Mouse (Mus musculus) intestine, embryonic 15.5 days (tissue): ENCODE data around the gene Synpo2l. TPM values are rescaled to one million over a fixed set of nuclear protein-coding genes. Genes with fewer than 3 reads are reported as not detected.

Experiments
- ATAC-seq: fragments of 200-750 bp; cut with Nextera tagmentation; 2 replicates; pipeline ENCODE4 v1.8.0; 2017; ENCODE audit warnings: moderate TSS enrichment, moderate library complexity
- H3K27ac ChIP-seq: fragments of 300-500 bp; sonication (generic); 2 replicates; pipeline ENCODE4 v1.5.1; 2015; ENCODE audit warnings: mild to moderate bottlenecking, inconsistent platforms
- H3K27me3 ChIP-seq: fragments of 300-500 bp; sonication (generic); replicated peaks from 2 replicates; pipeline ENCODE4 v1.6.1; 2015; ENCODE audit warnings: inconsistent platforms
- H3K36me3 ChIP-seq: fragments of 300-500 bp; sonication (generic); 2 replicates; pipeline ENCODE4 v1.6.1; 2015; ENCODE audit warnings: inconsistent platforms
- H3K4me1 ChIP-seq: fragments of 300-500 bp; sonication (generic); replicated peaks from 2 replicates; pipeline ENCODE4 v1.6.1; 2015; ENCODE audit warnings: inconsistent platforms
- H3K4me2 ChIP-seq: fragments of 300-500 bp; sonication (generic); replicated peaks from 2 replicates; pipeline ENCODE4 v1.6.1; 2015; ENCODE audit warnings: mild to moderate bottlenecking, inconsistent platforms
- H3K4me3 ChIP-seq: fragments of 300-500 bp; sonication (generic); replicated peaks from 2 replicates; pipeline ENCODE4 v1.5.1; 2015; ENCODE audit warnings: inconsistent platforms
- H3K9ac ChIP-seq: fragments of 300-500 bp; sonication (generic); 2 replicates; pipeline ENCODE4 v1.6.1; 2015; ENCODE audit warnings: inconsistent platforms
- H3K9me3 ChIP-seq: fragments of 300-500 bp; sonication (generic); 2 replicates; pipeline ENCODE4 v1.6.1; 2016; ENCODE audit warnings: inconsistent platforms
- WGBS: fragments of 180-500 bp; shearing (Covaris S2); methylation state at CpG from one replicate; pipeline ENCODE4 v1.1.7; 2015; 5-methylcytosine and 5-hydroxymethylcytosine counted together
- polyA plus RNA-seq: library from polyadenylated mRNA; unstranded; fragments of >200 nt; fragmentation: Nextera tagmentation; extraction: Ambion mirVana; gene quantifications from 2 replicates; pipeline ENCODE4 v1.2.1, GENCODE M21; 2015

Gene Synpo2l
- polyA plus RNA-seq, 1 experiment from 2014 or later, result 0.52 TPM

DNA sequence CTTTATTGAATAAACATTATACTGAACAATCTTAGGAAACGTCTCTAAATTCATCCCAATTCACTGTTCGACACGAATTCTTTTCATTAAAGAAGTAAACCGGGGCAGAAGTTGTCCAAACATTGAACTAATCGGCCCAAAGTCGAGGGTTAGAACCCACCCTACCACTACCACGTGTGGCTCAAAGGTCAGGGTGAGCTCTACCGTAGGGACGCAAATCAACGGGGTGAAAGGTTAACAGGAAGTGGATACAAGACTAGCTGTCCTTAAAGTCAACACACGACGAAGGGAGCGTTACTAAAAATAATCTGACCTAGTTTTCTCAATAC, 5.5 kb upstream of the Synpo2l start:
- no peaks in the 10 kb centered on the region for H3K27me3 ChIP-seq
- peak overlapping the region; percentile 60 for H3K4me2 ChIP-seq
- peaks cover 12% of the 10 kb centered on the region for H3K36me3 ChIP-seq
- 0 out of 2 replicates have a peak, but pooled peaks cover 8% of the 10 kb centered on the region for H3K4me1 ChIP-seq
- no peaks in the 10 kb centered on the region for H3K9me3 ChIP-seq
- H3K4me3 ChIP-seq, result peak overlapping the region; percentile 80
- WGBS, result 9% methylated on average over 13 of the region's 13 CpGs
- no peak overlapping the region for H3K9ac ChIP-seq
- H3K27ac ChIP-seq, result peak overlapping the region; percentile 97
- ATAC-seq, result peak; percentile 83

DNA sequence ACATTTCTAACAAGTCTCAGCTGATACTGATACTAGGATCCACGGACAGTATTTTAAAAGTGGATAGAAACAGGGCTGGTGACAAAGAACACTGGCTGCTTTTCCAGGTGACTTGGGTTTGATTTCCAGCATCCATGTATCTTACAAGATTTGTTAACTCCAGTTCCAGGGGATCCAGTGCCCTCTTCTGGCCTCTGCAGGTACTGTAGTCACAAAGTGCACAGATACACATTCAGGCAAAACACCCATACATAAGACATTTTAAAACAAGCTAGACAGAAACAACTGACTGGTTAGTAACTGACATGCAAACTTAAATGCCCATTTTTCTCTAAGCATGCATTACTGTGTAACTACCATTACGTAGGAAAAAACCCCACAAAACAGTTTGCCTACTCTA, 4.8 kb upstream of the Synpo2l start:
- H3K36me3 ChIP-seq, result peaks cover 10% of the 10 kb centered on the region

DNA sequence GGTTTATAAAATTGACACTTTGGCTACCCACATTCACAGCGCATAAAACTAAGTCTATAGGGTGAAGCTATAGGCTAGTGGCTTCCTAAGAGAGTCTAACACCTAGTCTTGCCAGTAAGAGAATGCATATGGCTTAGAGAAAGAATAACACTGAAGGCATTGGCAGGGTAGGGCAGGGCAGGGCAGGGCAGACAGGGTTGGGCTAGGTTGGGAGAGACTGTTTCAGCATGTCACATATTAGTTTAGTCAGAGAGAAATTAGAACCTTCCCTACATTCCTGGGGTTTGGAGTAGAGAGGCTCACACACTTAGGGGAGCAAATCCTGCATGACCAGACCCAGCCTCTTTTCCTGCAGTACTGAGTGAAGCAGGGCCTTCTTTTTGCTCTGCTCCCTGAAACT, 685 bp downstream of the Synpo2l start:
- ATAC-seq, result no peak
- Histone ChIP-seq H3K9ac (no peak overlapping the region), H3K9me3 (no peaks in the 10 kb centered on the region), H3K36me3 (no peaks in the 10 kb centered on the region), H3K4me3 (no peak overlapping the region), H3K4me2 (no peak overlapping the region), H3K27me3 (no peaks in the 10 kb centered on the region), H3K27ac (no peak overlapping the region), H3K4me1 (peaks cover 3% of the 10 kb centered on the region; the same call in 1 of the 2 replicates)
- WGBS, result 62% methylated on average over 1 of the region's 1 CpGs

More for the DNA sequence above, 4.8 kb upstream of the Synpo2l start:
- no peak overlapping the region for H3K9ac ChIP-seq
- 89% methylated on average over 2 of the region's 2 CpGs for WGBS
- no peak for ATAC-seq
- H3K4me3 ChIP-seq, result no peak overlapping the region
- H3K27ac ChIP-seq, result no peak overlapping the region
- H3K27me3 ChIP-seq, result no peaks in the 10 kb centered on the region
- H3K4me1 ChIP-seq, result 0 out of 2 replicates have a peak, but pooled peaks cover 10% of the 10 kb centered on the region
- no peaks in the 10 kb centered on the region for H3K9me3 ChIP-seq
- no peak overlapping the region for H3K4me2 ChIP-seq

DNA sequence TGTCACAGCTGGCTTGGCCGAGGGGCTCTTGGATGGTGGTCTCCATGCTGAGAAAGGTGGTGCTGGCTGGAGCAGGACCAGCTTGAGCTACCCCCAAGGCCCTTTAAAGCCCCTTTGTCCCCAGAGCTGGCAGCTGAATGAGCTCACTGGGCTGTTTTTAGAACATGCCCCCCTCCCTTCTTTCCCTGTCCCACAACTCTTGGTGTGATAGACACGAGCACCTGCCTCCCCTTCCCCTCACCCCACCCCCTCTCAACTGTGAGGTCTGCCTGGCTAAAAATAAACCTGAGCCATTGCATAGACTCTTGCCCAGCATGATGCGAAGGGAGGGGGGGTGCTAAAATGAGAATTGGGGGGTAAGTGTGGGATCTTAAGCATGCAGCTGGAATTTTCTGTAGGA, 3.7 kb downstream of the Synpo2l start:
- no peak for ATAC-seq
- H3K4me2 ChIP-seq, result no peak overlapping the region
- WGBS, result 58% methylated on average over 3 of the region's 3 CpGs
- no peaks in the 10 kb centered on the region for H3K27me3 ChIP-seq
- H3K4me1 ChIP-seq, result peaks cover 19% of the 10 kb centered on the region; the same call in 1 of the 2 replicates
- H3K9me3 ChIP-seq, result no peaks in the 10 kb centered on the region
- H3K4me3 ChIP-seq, result no peak overlapping the region
- H3K27ac ChIP-seq, result no peak overlapping the region
- no peak overlapping the region for H3K9ac ChIP-seq
- no peaks in the 10 kb centered on the region for H3K36me3 ChIP-seq

DNA sequence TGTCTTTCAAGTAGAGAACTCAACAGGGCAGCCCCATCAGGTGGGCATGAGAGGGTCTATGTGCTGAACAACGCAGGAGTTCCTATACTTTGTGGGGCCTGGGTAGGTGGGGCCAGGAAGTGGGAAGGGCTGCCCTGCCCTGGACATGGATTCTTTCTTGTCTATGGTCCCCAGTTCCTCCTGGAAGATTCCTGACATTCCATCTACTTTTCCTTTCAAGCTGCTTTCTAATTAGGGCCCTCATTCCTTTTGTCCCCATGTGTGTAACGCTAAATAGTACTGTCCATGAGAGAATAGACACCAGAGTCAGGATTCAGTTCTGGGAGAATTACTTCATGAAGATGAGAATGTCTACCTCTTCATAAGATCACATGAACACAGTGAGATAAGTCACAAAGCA, 4.6 kb downstream of the Synpo2l start:
- no peak overlapping the region for H3K9ac ChIP-seq
- H3K36me3 ChIP-seq, result no peaks in the 10 kb centered on the region
- no peak overlapping the region for H3K4me2 ChIP-seq
- H3K9me3 ChIP-seq, result no peaks in the 10 kb centered on the region
- H3K27me3 ChIP-seq, result no peaks in the 10 kb centered on the region
- no peak overlapping the region for H3K27ac ChIP-seq
- H3K4me1 ChIP-seq, result peaks cover 19% of the 10 kb centered on the region; the same call in 1 of the 2 replicates
- H3K4me3 ChIP-seq, result no peak overlapping the region
- 63% methylated on average over 2 of the region's 2 CpGs for WGBS
- no peak for ATAC-seq

DNA sequence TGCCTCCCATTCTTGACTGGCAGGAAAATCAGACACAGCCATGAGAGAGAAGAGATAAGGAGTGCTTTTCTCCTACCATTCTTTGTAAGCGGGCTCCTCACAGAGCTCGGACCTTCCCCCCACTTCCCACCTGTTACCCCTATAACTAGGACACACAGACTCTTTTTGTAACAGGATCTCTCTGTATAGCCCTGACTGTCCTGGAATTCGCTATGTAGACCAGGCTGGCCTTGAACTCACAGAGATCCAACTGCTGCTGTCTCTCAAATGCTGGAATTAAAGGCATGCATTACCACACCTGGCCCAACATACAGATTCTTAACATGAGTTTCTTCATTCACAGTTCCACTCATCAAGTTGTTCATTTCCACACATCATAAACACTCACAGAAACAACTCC, 5.4 kb downstream of the Synpo2l start:
- H3K27ac ChIP-seq, result no peak overlapping the region
- ATAC-seq, result no peak
- H3K36me3 ChIP-seq, result no peaks in the 10 kb centered on the region
- no peak overlapping the region for H3K4me3 ChIP-seq
- WGBS, result 96% methylated on average over 3 of the region's 3 CpGs
- no peaks in the 10 kb centered on the region for H3K9me3 ChIP-seq
- H3K4me1 ChIP-seq, result peaks cover 17% of the 10 kb centered on the region; the same call in 1 of the 2 replicates
- no peak overlapping the region for H3K9ac ChIP-seq
- peak overlapping the region; percentile 95; the same call in 1 of the 2 replicates for H3K4me2 ChIP-seq
- no peaks in the 10 kb centered on the region for H3K27me3 ChIP-seq

DNA sequence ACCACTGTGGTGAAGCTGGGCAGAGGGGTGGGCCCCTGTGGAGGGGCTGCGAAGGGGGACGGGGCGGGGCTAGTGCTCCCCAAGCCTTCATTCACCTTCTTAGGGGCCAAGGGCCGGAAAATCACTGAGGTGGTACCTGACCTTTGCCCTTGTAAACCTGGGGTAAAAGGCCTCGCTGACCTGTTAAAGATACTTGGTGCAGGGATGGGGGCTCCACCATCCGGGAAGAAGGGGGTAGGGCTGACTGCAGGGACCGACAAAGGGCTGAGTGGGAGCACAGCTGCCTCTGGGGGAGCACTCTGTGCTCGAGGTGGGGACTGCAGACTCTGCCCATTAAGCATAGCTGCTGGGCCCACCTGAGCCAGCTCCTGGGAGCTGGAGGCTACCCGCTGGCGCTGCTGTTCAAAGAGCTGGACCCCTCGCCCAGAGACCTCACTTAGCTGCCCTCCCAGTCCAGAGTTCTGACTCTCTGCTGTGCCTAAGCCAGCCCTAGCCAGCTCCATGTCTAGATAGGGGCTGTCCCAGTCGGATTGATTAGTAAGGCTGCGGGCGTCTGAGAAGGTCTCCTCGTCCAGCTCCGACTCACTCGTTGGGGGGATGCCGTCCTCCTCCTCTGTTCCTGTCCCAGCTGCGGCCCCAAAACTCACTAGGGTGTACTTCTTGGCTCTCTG, 6.4 kb downstream of the Synpo2l start:
- Histone ChIP-seq H3K4me2 (peak overlapping the region; percentile 95), H3K4me3 (peak overlapping the region; percentile 67), H3K27ac (peak overlapping the region; percentile 89), H3K36me3 (no peaks in the 10 kb centered on the region), H3K9me3 (no peaks in the 10 kb centered on the region), H3K27me3 (no peaks in the 10 kb centered on the region), H3K4me1 (peaks cover 17% of the 10 kb centered on the region; the same call in 1 of the 2 replicates), H3K9ac (peak overlapping the region; percentile 78)
- ATAC-seq, result peak; percentile 36
- 16% methylated on average over 19 of the region's 19 CpGs for WGBS

DNA sequence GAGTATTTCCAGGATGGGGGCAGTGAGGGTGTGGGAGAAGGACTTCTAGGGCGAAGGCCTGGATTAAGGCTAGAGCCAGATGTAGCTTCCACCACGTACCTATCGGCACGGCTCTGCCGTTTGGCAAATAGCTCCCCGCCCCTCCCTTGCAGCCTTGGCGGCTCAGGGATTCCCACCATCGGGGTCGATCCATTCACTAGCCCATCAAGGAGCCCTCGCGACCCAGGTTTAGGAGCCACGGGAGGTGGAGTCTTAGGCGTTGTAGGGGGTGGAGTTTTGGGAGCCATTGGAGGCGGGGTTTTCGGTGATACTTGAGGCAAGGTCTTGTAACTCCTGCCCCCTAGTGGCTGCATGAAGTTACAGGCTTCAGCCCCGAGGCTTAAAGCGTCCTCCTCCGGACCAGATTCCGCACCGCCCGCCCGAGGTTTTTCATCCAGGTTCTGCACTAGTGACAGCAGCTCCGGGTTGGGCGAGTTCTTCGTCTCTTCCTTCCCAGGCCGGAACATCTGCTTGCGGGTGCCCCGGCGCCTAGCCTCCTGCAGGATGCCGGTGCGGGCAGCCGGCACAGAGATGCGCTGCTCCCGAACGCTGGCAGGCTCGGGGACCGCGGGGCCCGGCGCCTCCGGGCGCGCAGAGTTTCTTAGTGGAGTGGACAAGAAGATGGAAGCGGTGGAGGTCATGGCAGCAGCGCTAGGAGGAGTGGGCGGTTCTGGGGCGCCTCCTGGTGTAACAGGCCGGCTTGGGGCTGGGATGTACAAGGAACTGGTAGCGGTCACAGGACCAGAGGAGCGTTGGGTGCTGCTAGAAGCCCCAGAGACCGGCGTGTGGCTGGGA, 7.1 kb downstream of the Synpo2l start:
- Histone ChIP-seq H3K4me3 (peak overlapping the region; percentile 67), H3K4me2 (peak overlapping the region; percentile 95), H3K4me1 (peaks cover 17% of the 10 kb centered on the region; the same call in 1 of the 2 replicates), H3K27me3 (no peaks in the 10 kb centered on the region), H3K9me3 (no peaks in the 10 kb centered on the region), H3K36me3 (no peaks in the 10 kb centered on the region), H3K27ac (peak overlapping the region; percentile 89), H3K9ac (peak overlapping the region; percentile 78)
- WGBS, result 2% methylated on average over 52 of the region's 52 CpGs
- ATAC-seq, result peak; percentile 95

DNA sequence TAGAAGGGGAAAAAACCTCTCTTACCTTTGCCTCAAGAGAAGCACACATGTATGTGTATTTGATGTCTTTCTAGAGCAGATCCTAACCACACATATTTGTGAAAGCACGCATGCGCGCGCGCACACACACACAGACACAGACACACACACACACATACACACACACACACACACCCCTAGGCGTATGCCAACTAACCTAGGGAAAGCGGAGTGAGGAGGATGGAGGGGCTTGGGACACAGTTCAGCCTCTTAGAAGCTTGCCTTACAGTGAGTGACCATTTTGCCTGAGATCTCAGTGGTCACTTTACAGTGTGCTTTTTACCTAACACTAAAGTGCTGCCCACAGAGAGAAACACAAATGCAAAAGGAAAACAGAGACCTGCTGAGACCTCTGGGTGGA, 8.5 kb downstream of the Synpo2l start:
- Histone ChIP-seq H3K27me3 (0 out of 2 replicates have a peak, but pooled peaks cover 2% of the 10 kb centered on the region), H3K4me2 (no peak overlapping the region), H3K9me3 (no peaks in the 10 kb centered on the region), H3K9ac (no peak overlapping the region), H3K4me3 (no peak overlapping the region), H3K4me1 (peaks cover 17% of the 10 kb centered on the region; the same call in 1 of the 2 replicates), H3K36me3 (no peaks in the 10 kb centered on the region), H3K27ac (no peak overlapping the region)
- ATAC-seq, result no peak
- 95% methylated on average over 7 of the region's 7 CpGs for WGBS

DNA sequence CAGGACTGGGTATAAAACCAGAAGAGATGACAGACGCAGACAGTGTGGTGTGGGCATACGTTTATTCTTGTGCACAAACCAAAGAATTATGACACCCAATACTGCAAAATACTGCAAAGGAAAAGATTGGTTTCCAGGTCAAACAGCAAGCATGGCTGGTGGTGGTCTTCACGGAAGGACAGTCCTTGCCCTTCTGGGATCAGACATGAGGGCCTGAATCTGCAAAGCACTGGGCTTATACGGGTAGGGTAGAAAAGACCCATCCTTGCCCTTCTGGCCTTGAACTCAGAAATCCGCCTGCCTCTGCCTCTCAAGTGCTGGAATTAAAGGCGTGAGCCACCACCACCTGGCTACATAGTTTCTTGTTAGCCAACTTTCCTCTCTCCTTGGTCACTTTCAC, 9.3 kb downstream of the Synpo2l start:
- Histone ChIP-seq H3K9me3 (no peaks in the 10 kb centered on the region), H3K9ac (no peak overlapping the region), H3K4me2 (no peak overlapping the region), H3K4me3 (no peak overlapping the region), H3K27me3 (0 out of 2 replicates have a peak, but pooled peaks cover 2% of the 10 kb centered on the region), H3K36me3 (no peaks in the 10 kb centered on the region), H3K27ac (no peak overlapping the region), H3K4me1 (peaks cover 17% of the 10 kb centered on the region; the same call in 1 of the 2 replicates)
- no peak for ATAC-seq
- WGBS, result 86% methylated on average over 6 of the region's 6 CpGs

DNA sequence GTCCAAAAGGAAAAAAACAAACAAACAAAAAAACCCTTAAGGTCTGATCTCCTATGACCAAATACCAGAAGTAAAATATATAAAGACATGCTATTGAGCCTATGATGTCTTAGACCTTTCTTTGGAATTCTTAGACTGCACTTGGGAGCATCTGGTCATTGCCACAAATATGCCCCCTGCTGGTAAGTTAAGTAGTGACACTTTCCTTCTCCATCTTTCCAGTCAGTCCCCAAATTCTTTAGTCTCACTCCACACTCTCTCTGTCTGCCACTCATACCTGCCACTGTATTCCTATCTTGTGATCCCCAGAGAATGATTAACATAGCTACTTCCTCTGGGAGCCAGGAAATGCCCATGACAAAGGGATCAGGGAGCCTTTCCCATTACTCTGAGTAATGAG, 9.8 kb downstream of the Synpo2l start:
- ATAC-seq, result no peak
- Histone ChIP-seq H3K27ac (no peak overlapping the region), H3K9ac (no peak overlapping the region), H3K27me3 (0 out of 2 replicates have a peak, but pooled peaks cover 2% of the 10 kb centered on the region), H3K4me3 (no peak overlapping the region), H3K4me2 (no peak overlapping the region), H3K9me3 (no peaks in the 10 kb centered on the region), H3K4me1 (peaks cover 17% of the 10 kb centered on the region; the same call in 1 of the 2 replicates), H3K36me3 (no peaks in the 10 kb centered on the region)

DNA sequence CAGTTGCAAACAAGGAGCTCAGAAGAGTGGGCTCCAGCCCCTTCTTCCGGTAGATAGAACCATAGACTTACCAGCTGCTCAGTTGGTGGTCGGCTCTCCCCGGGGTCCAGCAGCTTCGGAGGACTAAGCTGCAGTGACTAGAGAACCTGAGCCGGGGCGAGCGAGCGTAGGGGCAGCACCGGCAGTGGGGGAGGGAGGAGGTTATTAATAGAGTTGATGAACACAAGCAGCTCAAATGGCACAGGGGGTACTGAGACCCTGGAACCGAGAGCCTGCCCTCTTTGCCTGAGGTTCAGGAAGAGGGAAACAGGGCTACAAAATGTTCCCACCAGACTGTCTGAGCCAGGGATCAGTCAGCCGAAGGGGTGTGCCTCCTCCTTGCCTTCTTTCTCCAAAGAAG, 11.8 kb downstream of the Synpo2l start, which contains the start of gene Myoz1:
Myoz1 (minus strand) TSS at position 180 of the 400 bp plus-strand sequence.
- H3K27me3 ChIP-seq, result 0 out of 2 replicates have a peak, but pooled peaks cover 2% of the 10 kb centered on the region
- no peak within 1 kb of the TSS for H3K4me3 ChIP-seq
- WGBS, result 63% methylated on average over 11 of the region's 11 CpGs
- H3K4me2 ChIP-seq, result no peak within 1 kb of the TSS
- H3K4me1 ChIP-seq, result peaks cover 6% of the 10 kb centered on the region; the same call in 1 of the 2 replicates
- no peak within 1 kb of the TSS for H3K27ac ChIP-seq
- H3K36me3 ChIP-seq, result no peaks in the 10 kb centered on the region
- no peaks in the 10 kb centered on the region for H3K9me3 ChIP-seq
- H3K9ac ChIP-seq, result no peak within 1 kb of the TSS
- ATAC-seq, result no peak
